Mouse (Mus musculus): ENCODE data around the gene Stxbp4. TPM values are rescaled to one million over a fixed set of nuclear protein-coding genes. Genes with fewer than 3 reads are reported as not detected.
A peak's percentile ranks its signal among the peaks of the same experiment; 100 is the strongest.

Stxbp4 gene
- polyA plus RNA-seq, 1 experiment from 2014 or later = 22.6 TPM

- 64% methylated on average over 4 of the region's 4 CpGs for WGBS
Observed at GRCm38 (mm10) chr11:90666916-90667315, 29.0 kb upstream of the Stxbp4 start.

DNA sequence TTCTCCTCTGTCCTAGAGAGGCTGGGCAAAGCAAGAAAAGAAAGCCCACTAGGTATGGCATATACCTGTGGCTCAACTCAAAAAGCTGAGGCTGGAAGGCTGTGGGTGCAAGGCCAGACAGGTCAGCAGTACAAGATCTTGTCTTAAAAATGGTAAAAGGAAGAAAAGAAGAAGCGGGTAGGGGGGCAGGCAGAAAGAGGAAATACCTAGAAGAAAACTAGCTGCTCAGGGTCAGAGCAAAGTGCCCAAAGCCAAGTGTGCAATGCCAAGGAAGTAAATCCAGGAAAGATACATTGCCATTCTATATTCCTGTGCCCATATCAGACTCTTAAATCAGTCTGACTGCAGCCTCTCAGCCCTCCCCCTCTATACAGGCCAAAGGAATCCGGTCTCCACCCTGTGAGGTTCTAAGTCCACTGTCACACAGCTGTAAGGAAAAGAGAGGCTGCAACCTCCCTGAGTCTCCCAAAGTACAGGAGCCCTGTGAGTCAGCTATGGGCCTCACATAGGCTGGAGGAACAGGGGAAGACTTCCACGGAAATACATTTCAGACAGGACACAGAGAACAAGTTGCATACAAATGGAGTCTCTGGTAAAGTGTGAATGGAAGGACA is 28.4 kb upstream of the Stxbp4 start:
- Histone ChIP-seq H3K36me3 (peaks cover 5% of the 10 kb centered on the region; the same call in 1 of the 2 replicates), H3K9ac (0 out of 2 replicates have a peak overlapping the region, but pooled peaks have one; percentile 18), H3K27ac (peak overlapping the region; percentile 84), H3K27me3 (no peaks in the 10 kb centered on the region), H3K4me1 (peaks cover 39% of the 10 kb centered on the region), H3K4me3 (no peak overlapping the region), H3K9me3 (no peaks in the 10 kb centered on the region), H3K4me2 (no peak overlapping the region)
- ATAC-seq (ENCODE audit: borderline replicate concordance, extremely low read depth, low FRiP score, low TSS enrichment) = no peak
- WGBS = 61% methylated on average over 3 of the region's 3 CpGs

More at GRCm38 (mm10) chr11:90666916-90667315, 29.0 kb upstream of the Stxbp4 start:
- Histone ChIP-seq H3K4me3 (no peak overlapping the region), H3K36me3 (0 out of 2 replicates have a peak, but pooled peaks cover 5% of the 10 kb centered on the region), H3K27ac (peak overlapping the region; percentile 84; the same call in 1 of the 2 replicates), H3K4me2 (no peak overlapping the region), H3K9me3 (no peaks in the 10 kb centered on the region), H3K4me1 (peaks cover 39% of the 10 kb centered on the region), H3K9ac (no peak overlapping the region), H3K27me3 (no peaks in the 10 kb centered on the region)
- no peak for ATAC-seq (ENCODE audit: borderline replicate concordance, extremely low read depth, low FRiP score, low TSS enrichment)

- 7% methylated on average over 6 of the region's 6 CpGs for WGBS
- Histone ChIP-seq H3K4me2 (peak overlapping the region; percentile 34), H3K9me3 (no peaks in the 10 kb centered on the region), H3K4me3 (no peak overlapping the region; the same call in 1 of the 2 replicates), H3K36me3 (peaks cover 8% of the 10 kb centered on the region; the same call in 1 of the 2 replicates), H3K9ac (no peak overlapping the region), H3K27me3 (no peaks in the 10 kb centered on the region), H3K27ac (peak overlapping the region; percentile 84), H3K4me1 (peaks cover 39% of the 10 kb centered on the region)
- peak; percentile 87 for ATAC-seq (ENCODE audit: borderline replicate concordance, extremely low read depth, low FRiP score, low TSS enrichment)
Observed at GRCm38 (mm10) chr11:90665161-90665560, 27.3 kb upstream of the Stxbp4 start.

DNA sequence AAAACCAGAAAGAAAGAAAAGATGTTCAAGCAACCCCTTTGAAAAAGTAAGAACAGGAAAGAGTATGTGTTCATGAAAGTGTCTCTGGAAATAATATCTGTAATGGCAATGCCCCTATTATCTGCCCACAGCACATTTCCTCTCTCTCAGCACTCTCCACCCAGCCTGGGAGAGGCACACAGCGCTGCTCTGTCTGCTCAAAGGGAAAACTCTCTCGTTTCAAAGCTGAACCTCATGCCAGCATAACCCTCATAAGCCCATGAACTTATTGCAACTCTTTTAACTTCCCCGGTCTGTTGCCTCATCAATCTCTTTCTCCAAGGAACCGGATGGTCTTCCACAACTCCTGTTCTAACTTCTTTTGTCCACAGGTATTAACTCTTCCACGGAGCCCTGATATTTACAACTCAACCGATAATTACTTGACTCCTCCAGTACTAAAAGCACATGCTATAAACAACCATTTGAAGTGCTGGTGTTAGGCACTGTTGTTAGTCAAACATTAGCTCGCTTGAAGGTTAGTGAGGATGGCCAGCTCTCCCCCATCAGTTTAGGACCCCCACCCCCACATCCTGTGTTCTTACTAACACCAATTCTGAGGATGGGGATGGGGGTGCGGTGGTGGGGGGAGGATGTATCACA is 26.6 kb upstream of the Stxbp4 start:
- no peak overlapping the region for H3K9ac ChIP-seq
- H3K9me3 ChIP-seq = no peaks in the 10 kb centered on the region
- H3K4me2 ChIP-seq = peak overlapping the region; percentile 34; the same call in 1 of the 2 replicates
- H3K27ac ChIP-seq = peak overlapping the region; percentile 84
- no peaks in the 10 kb centered on the region for H3K27me3 ChIP-seq
- peaks cover 39% of the 10 kb centered on the region for H3K4me1 ChIP-seq
- peak; percentile 41; the same call in 1 of the 2 replicates for ATAC-seq (ENCODE audit: borderline replicate concordance, extremely low read depth, low FRiP score, low TSS enrichment)
- H3K4me3 ChIP-seq = no peak overlapping the region; the same call in 1 of the 2 replicates
- H3K36me3 ChIP-seq = peaks cover 5% of the 10 kb centered on the region; the same call in 1 of the 2 replicates
- WGBS = 5% methylated on average over 8 of the region's 8 CpGs

GRCm38 (mm10) chr11:90663618-90664297 is 25.9 kb upstream of the Stxbp4 start:
- no peak overlapping the region for H3K4me2 ChIP-seq
- H3K9ac ChIP-seq = no peak overlapping the region
- H3K36me3 ChIP-seq = peaks cover 3% of the 10 kb centered on the region; the same call in 1 of the 2 replicates
- no peak overlapping the region for H3K4me3 ChIP-seq
- peaks cover 39% of the 10 kb centered on the region for H3K4me1 ChIP-seq
- ATAC-seq (ENCODE audit: borderline replicate concordance, extremely low read depth, low FRiP score, low TSS enrichment) = no peak
- H3K9me3 ChIP-seq = no peaks in the 10 kb centered on the region
- no peaks in the 10 kb centered on the region for H3K27me3 ChIP-seq
- H3K27ac ChIP-seq = peak overlapping the region; percentile 84
- 50% methylated on average over 5 of the region's 5 CpGs for WGBS

- no peak overlapping the region for H3K4me3 ChIP-seq
- no peak overlapping the region for H3K4me2 ChIP-seq
- no peak for ATAC-seq (ENCODE audit: borderline replicate concordance, extremely low read depth, low FRiP score, low TSS enrichment)
- H3K9ac ChIP-seq = no peak overlapping the region
- H3K4me1 ChIP-seq = peaks cover 39% of the 10 kb centered on the region
- H3K9me3 ChIP-seq = no peaks in the 10 kb centered on the region
- WGBS = 73% methylated on average over 3 of the region's 3 CpGs
- no peak overlapping the region for H3K27ac ChIP-seq
- peaks cover 3% of the 10 kb centered on the region; the same call in 1 of the 2 replicates for H3K36me3 ChIP-seq
- no peaks in the 10 kb centered on the region for H3K27me3 ChIP-seq
Observed at GRCm38 (mm10) chr11:90663052-90663451, 25.2 kb upstream of the Stxbp4 start.

DNA sequence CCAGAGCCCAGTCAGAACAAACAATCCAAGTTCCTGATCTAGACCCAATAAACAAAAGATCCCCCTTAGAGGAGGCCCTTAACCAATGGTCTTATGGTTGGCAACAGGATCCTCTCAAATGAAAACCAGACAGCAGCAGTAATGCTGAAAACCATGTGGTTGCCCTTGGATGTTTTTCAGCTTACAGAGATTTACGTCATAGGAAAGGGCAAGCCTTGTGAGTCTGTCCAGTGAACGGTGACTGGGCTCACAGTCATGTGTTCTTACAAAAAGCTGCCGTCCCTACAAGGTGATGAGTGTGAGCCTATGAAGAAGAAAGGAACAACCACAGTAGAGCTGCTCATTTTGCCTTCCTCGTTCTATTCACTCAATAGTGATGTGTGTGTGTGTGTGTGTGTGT is 22.8 kb upstream of the Stxbp4 start:
- H3K27ac ChIP-seq = no peak overlapping the region
- 82% methylated on average over 4 of the region's 4 CpGs for WGBS
- no peak overlapping the region for H3K4me2 ChIP-seq
- no peak overlapping the region for H3K9ac ChIP-seq
- no peak overlapping the region for H3K4me3 ChIP-seq
- no peak for ATAC-seq (ENCODE audit: borderline replicate concordance, extremely low read depth, low FRiP score, low TSS enrichment)
- H3K4me1 ChIP-seq = peaks cover 26% of the 10 kb centered on the region
- peaks cover 15% of the 10 kb centered on the region for H3K36me3 ChIP-seq
- no peaks in the 10 kb centered on the region for H3K27me3 ChIP-seq
- no peaks in the 10 kb centered on the region for H3K9me3 ChIP-seq

- H3K36me3 ChIP-seq = peaks cover 23% of the 10 kb centered on the region
- no peak for ATAC-seq (ENCODE audit: borderline replicate concordance, extremely low read depth, low FRiP score, low TSS enrichment)
- WGBS = 62% methylated on average over 12 of the region's 12 CpGs
- no peaks in the 10 kb centered on the region for H3K9me3 ChIP-seq
- H3K27me3 ChIP-seq = no peaks in the 10 kb centered on the region
- no peak overlapping the region for H3K4me3 ChIP-seq
- H3K4me2 ChIP-seq = no peak overlapping the region
- 0 out of 2 replicates have a peak, but pooled peaks cover 4% of the 10 kb centered on the region for H3K4me1 ChIP-seq
- H3K27ac ChIP-seq = no peak overlapping the region
- H3K9ac ChIP-seq = no peak overlapping the region
Observed at GRCm38 (mm10) chr11:90657527-90657926, 19.6 kb upstream of the Stxbp4 start.

DNA sequence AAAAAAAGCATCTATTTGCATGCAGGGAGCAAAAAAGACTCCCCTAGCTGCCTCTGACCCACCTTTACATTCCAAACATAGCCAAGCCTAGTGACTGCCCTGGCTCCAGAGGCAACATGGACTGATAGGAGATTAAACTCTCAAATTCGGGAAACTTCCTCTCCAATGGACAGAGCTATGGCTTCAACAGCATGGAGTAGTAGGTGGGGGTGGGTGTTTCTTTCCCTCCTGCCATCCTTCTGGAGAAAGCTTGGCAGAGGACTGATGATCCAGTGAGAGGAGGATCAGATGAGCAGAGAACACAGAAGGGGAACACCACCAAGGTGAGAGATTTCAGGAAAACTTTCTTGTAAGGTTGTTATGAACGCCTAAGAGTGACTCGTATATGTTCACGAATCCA is 14.7 kb upstream of the Stxbp4 start:
- H3K4me3 ChIP-seq = no peak overlapping the region
- H3K4me2 ChIP-seq = no peak overlapping the region
- no peaks in the 10 kb centered on the region for H3K27me3 ChIP-seq
- no peak overlapping the region for H3K9ac ChIP-seq
- ATAC-seq (ENCODE audit: borderline replicate concordance, extremely low read depth, low FRiP score, low TSS enrichment) = no peak
- 86% methylated on average over 4 of the region's 4 CpGs for WGBS
- 0 out of 2 replicates have a peak, but pooled peaks cover 4% of the 10 kb centered on the region for H3K4me1 ChIP-seq
- H3K9me3 ChIP-seq = no peaks in the 10 kb centered on the region
- H3K36me3 ChIP-seq = peaks cover 33% of the 10 kb centered on the region
- no peak overlapping the region for H3K27ac ChIP-seq

- Histone ChIP-seq H3K4me2 (no peak overlapping the region), H3K4me1 (0 out of 2 replicates have a peak, but pooled peaks cover 4% of the 10 kb centered on the region), H3K27me3 (no peaks in the 10 kb centered on the region), H3K4me3 (no peak overlapping the region), H3K9ac (no peak overlapping the region), H3K27ac (no peak overlapping the region), H3K36me3 (peaks cover 37% of the 10 kb centered on the region), H3K9me3 (no peaks in the 10 kb centered on the region)
- ATAC-seq (ENCODE audit: borderline replicate concordance, extremely low read depth, low FRiP score, low TSS enrichment) = no peak
- WGBS = 79% methylated on average over 9 of the region's 9 CpGs
Observed at GRCm38 (mm10) chr11:90650231-90650885, 12.5 kb upstream of the Stxbp4 start.

DNA sequence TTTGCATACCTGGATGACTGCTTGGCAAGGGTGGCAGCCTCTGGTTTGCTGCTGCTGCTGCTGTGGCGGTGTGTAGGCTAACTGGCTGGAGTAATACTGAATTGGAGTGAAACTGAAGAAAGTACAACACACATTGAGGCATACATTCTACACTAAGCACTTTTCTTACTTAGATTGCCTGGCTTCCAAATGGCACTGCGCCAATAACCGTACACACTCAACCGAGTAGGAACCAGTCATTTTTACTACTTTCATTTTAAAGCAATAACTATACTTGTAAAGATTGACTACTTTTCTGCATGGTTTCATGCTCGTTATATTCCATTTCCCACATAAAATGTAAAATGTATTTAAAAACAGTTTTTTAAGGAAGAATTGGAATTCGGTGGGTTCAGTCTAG is 11.9 kb upstream of the Stxbp4 start:
- peaks cover 42% of the 10 kb centered on the region for H3K36me3 ChIP-seq
- no peak for ATAC-seq (ENCODE audit: borderline replicate concordance, extremely low read depth, low FRiP score, low TSS enrichment)
- 81% methylated on average over 6 of the region's 6 CpGs for WGBS

More for the DNA sequence above, 11.9 kb upstream of the Stxbp4 start:
- H3K4me1 ChIP-seq = 0 out of 2 replicates have a peak, but pooled peaks cover 4% of the 10 kb centered on the region
- H3K9ac ChIP-seq = no peak overlapping the region
- H3K4me3 ChIP-seq = no peak overlapping the region
- no peak overlapping the region for H3K27ac ChIP-seq
- no peaks in the 10 kb centered on the region for H3K9me3 ChIP-seq
- no peaks in the 10 kb centered on the region for H3K27me3 ChIP-seq
- H3K4me2 ChIP-seq = no peak overlapping the region

All from lung, embryonic 15.5 days (tissue).